Mouse (Mus musculus): Measurements from ENCODE around the gene Ak9. TPM values are rescaled to one million over a fixed set of nuclear protein-coding genes. Genes with fewer than 3 reads are reported as not detected.
"Not testable (repeated sequence)": the region's sequence is repeated elsewhere in the genome, so short reads cannot be mapped to it uniquely, and the experiment has no call there.

Gene Ak9
- polyA plus RNA-seq, 1 experiment from 2014 or later, result 0.03 TPM

DNA sequence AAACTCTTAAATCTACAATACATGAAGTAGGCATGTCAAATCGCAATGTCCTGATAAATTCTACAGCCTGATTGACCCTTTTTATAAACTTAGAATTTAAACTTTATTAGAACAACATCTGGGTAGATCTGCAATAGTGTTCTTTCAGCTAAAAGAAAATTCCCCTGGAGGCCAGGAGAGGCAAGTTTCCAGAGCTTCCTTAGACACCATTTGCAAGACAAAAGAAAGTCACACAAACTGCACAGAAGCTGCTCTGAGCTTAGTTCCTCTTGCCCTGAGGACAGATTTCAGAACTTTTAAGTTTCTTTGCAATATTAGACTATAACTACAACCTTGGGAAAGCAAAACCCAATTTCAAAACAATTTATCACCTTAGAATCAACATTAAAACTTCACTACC, 109.7 kb downstream of the Ak9 start:
- WGBS, result 94% methylated on average over 1 of the region's 1 CpGs
- not testable (repeated sequence) for H3K4me2 ChIP-seq (ENCODE audit: low read depth, severe bottlenecking); DNase-seq (ENCODE audit: low spot score); ATAC-seq (ENCODE audit: insufficient number of reproducible peaks, low FRiP score, low TSS enrichment, low read depth); H3K36me3 ChIP-seq (ENCODE audit: control insufficient read depth, insufficient read depth, low read length); H3K9ac ChIP-seq (ENCODE audit: low read length); H3K4me1 ChIP-seq (ENCODE audit: control insufficient read depth, insufficient read depth, low read length); H3K4me3 ChIP-seq (ENCODE audit: low read depth, low read length); H3K9me3 ChIP-seq (ENCODE audit: control insufficient read depth, low read length); H3K27me3 ChIP-seq (ENCODE audit: control insufficient read depth, insufficient read depth, low read length); H3K27ac ChIP-seq (replicated peaks; ENCODE audit: low read depth, low read length)

GRCm38 (mm10) chr10:41415368-41415767, 111.6 kb downstream of the Ak9 start:
- H3K27ac ChIP-seq (replicated peaks; ENCODE audit: low read depth, low read length); H3K4me1 ChIP-seq (ENCODE audit: control insufficient read depth, insufficient read depth, low read length): not testable (repeated sequence)
- WGBS, result 86% methylated on average over 2 of the region's 2 CpGs

DNA sequence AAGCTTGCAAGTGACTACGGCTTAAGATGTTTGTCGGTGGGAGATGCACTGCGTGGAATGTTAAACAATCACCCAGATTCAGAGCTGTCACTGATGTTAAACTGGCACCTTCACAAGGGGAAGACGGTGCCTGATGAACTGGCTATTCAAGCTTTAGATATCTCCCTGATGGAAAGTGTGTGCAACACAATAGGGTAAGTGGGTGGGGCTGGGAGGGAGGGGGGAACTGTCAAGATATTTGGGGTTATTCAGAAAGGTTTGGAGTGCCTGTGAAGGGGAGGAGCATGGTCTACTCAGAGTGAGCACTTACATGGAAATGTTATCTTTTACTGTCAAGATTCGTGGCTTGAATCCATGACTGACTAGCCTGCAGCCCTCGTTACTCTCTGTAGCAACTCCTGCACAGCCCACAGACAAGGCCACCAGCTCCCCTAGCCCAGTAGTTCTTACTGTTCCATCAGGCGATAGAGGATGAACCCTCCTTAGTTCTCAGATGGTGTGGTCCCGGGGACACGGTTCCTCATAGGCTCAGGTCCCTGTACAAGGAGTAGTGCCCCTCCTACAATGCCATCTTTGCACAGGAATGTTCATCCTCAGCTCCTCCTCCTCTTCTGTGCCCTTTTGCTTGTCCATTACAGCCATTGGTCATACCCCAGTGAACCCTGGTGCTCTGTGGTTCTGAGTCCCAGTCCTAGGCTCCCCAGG, 116.9 kb downstream of the Ak9 start:
- Histone ChIP-seq H3K9me3 (ENCODE audit: control insufficient read depth, low read length) (no peaks in the 10 kb centered on the region), H3K9ac (ENCODE audit: low read length) (no peak overlapping the region), H3K36me3 (ENCODE audit: control insufficient read depth, insufficient read depth, low read length) (no peaks in the 10 kb centered on the region), H3K27me3 (ENCODE audit: control insufficient read depth, insufficient read depth, low read length) (no peaks in the 10 kb centered on the region), H3K4me1 (ENCODE audit: control insufficient read depth, insufficient read depth, low read length) (no peaks in the 10 kb centered on the region), H3K4me3 (ENCODE audit: low read depth, low read length) (no peak overlapping the region), H3K27ac (replicated peaks; ENCODE audit: low read depth, low read length) (no peak overlapping the region), H3K4me2 (ENCODE audit: low read depth, severe bottlenecking) (no peak overlapping the region; the same call in 1 of the 2 replicates)
- no peak for ATAC-seq (ENCODE audit: insufficient number of reproducible peaks, low FRiP score, low TSS enrichment, low read depth)
- 83% methylated on average over 9 of the region's 9 CpGs for WGBS
- no peak for DNase-seq (ENCODE audit: low spot score)

More at GRCm38 (mm10) chr10:41415368-41415767, 111.6 kb downstream of the Ak9 start:
- not testable (repeated sequence) for H3K9ac ChIP-seq (ENCODE audit: low read length); H3K9me3 ChIP-seq (ENCODE audit: control insufficient read depth, low read length); ATAC-seq (ENCODE audit: insufficient number of reproducible peaks, low FRiP score, low TSS enrichment, low read depth); H3K36me3 ChIP-seq (ENCODE audit: control insufficient read depth, insufficient read depth, low read length); DNase-seq (ENCODE audit: low spot score); H3K4me2 ChIP-seq (ENCODE audit: low read depth, severe bottlenecking); H3K27me3 ChIP-seq (ENCODE audit: control insufficient read depth, insufficient read depth, low read length); H3K4me3 ChIP-seq (ENCODE audit: low read depth, low read length)

GRCm38 (mm10) chr10:41423681-41424080, 119.9 kb downstream of the Ak9 start:
- no peaks in the 10 kb centered on the region for H3K4me1 ChIP-seq (ENCODE audit: control insufficient read depth, insufficient read depth, low read length)
- DNase-seq (ENCODE audit: low spot score), result no peak

DNA sequence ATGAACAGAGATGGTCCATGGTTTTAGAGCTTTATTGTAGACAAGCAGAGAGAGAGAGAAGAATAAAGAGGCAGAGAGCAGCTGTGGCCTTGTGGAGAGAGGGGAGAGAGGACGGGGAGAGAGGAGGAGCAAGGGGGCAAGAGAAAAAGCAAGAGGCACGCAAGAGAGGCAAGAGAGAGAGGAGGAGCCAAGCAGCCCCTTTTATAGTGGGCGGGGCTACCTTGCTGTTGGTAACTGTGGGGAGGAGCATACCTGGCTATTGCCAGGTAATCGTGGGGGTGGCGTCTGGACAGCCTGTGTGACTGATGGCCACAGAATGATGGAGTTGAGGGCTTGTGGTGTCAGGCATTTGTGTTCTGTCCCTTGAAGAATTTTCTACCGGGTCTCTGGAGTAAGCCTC, 122.6 kb downstream of the Ak9 start:
- H3K9ac ChIP-seq (ENCODE audit: low read length), result no peak overlapping the region
- ATAC-seq (ENCODE audit: insufficient number of reproducible peaks, low FRiP score, low TSS enrichment, low read depth) (no peak), DNase-seq (ENCODE audit: low spot score) (no peak)
- no peak overlapping the region for H3K27ac ChIP-seq (replicated peaks; ENCODE audit: low read depth, low read length)
- WGBS, result 54% methylated on average over 6 of the region's 6 CpGs
- no peak overlapping the region for H3K4me2 ChIP-seq (ENCODE audit: low read depth, severe bottlenecking)
- no peaks in the 10 kb centered on the region for H3K36me3 ChIP-seq (ENCODE audit: control insufficient read depth, insufficient read depth, low read length)
- H3K4me3 ChIP-seq (ENCODE audit: low read depth, low read length), result no peak overlapping the region
- no peaks in the 10 kb centered on the region for H3K4me1 ChIP-seq (ENCODE audit: control insufficient read depth, insufficient read depth, low read length)
- H3K27me3 ChIP-seq (ENCODE audit: control insufficient read depth, insufficient read depth, low read length), result no peaks in the 10 kb centered on the region
- H3K9me3 ChIP-seq (ENCODE audit: control insufficient read depth, low read length), result no peaks in the 10 kb centered on the region

More at GRCm38 (mm10) chr10:41423681-41424080, 119.9 kb downstream of the Ak9 start:
- H3K9me3 ChIP-seq (ENCODE audit: control insufficient read depth, low read length), result no peaks in the 10 kb centered on the region
- H3K4me2 ChIP-seq (ENCODE audit: low read depth, severe bottlenecking), result no peak overlapping the region
- H3K27me3 ChIP-seq (ENCODE audit: control insufficient read depth, insufficient read depth, low read length), result no peaks in the 10 kb centered on the region
- 89% methylated on average over 2 of the region's 2 CpGs for WGBS
- no peak overlapping the region for H3K4me3 ChIP-seq (ENCODE audit: low read depth, low read length)
- no peak overlapping the region for H3K27ac ChIP-seq (replicated peaks; ENCODE audit: low read depth, low read length)
- no peaks in the 10 kb centered on the region for H3K36me3 ChIP-seq (ENCODE audit: control insufficient read depth, insufficient read depth, low read length)
- ATAC-seq (ENCODE audit: insufficient number of reproducible peaks, low FRiP score, low TSS enrichment, low read depth), result no peak
- no peak overlapping the region for H3K9ac ChIP-seq (ENCODE audit: low read length)

- H3K4me1 ChIP-seq (ENCODE audit: control insufficient read depth, insufficient read depth, low read length), result no peaks in the 10 kb centered on the region
- no peak for ATAC-seq (ENCODE audit: insufficient number of reproducible peaks, low FRiP score, low TSS enrichment, low read depth)
- no peak overlapping the region for H3K27ac ChIP-seq (replicated peaks; ENCODE audit: low read depth, low read length)
- 26% methylated on average over 4 of the region's 4 CpGs for WGBS
- H3K4me2 ChIP-seq (ENCODE audit: low read depth, severe bottlenecking), result no peak overlapping the region
- H3K27me3 ChIP-seq (ENCODE audit: control insufficient read depth, insufficient read depth, low read length), result no peaks in the 10 kb centered on the region
- DNase-seq (ENCODE audit: low spot score), result peak; percentile 59
- no peaks in the 10 kb centered on the region for H3K36me3 ChIP-seq (ENCODE audit: control insufficient read depth, insufficient read depth, low read length)
- no peaks in the 10 kb centered on the region for H3K9me3 ChIP-seq (ENCODE audit: control insufficient read depth, low read length)
- H3K4me3 ChIP-seq (ENCODE audit: low read depth, low read length), result no peak overlapping the region
- no peak overlapping the region for H3K9ac ChIP-seq (ENCODE audit: low read length)
Measured at GRCm38 (mm10) chr10:41434624-41435023, 130.8 kb downstream of the Ak9 start.

DNA sequence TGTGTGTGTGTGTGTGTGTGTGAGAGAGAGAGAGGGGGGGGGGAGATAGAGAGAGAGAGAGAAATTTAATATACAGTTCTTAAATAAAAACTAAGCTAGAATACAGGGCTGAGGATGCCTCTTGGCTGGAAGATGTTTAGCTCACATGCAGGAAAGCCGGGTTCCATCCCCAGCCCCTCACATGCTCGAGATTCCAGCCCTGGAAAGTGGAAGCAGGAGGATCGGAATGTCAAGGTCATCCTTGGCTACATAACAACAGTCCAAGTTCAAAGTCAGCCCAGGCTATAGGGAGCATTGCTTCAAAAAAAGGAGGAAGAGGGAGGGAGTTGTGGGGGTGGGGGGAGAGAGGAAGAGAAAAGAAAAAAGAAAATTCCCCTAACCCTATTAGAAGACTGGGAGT, 131.4 kb downstream of the Ak9 start:
- Histone ChIP-seq H3K27ac (replicated peaks; ENCODE audit: low read depth, low read length) (no peak overlapping the region), H3K9ac (ENCODE audit: low read length) (no peak overlapping the region), H3K4me1 (ENCODE audit: control insufficient read depth, insufficient read depth, low read length) (no peaks in the 10 kb centered on the region), H3K27me3 (ENCODE audit: control insufficient read depth, insufficient read depth, low read length) (no peaks in the 10 kb centered on the region), H3K4me2 (ENCODE audit: low read depth, severe bottlenecking) (no peak overlapping the region), H3K9me3 (ENCODE audit: control insufficient read depth, low read length) (no peaks in the 10 kb centered on the region), H3K36me3 (ENCODE audit: control insufficient read depth, insufficient read depth, low read length) (no peaks in the 10 kb centered on the region), H3K4me3 (ENCODE audit: low read depth, low read length) (no peak overlapping the region)
- DNase-seq (ENCODE audit: low spot score) (no peak), ATAC-seq (ENCODE audit: insufficient number of reproducible peaks, low FRiP score, low TSS enrichment, low read depth) (no peak)
- 40% methylated on average over 3 of the region's 3 CpGs for WGBS

DNA sequence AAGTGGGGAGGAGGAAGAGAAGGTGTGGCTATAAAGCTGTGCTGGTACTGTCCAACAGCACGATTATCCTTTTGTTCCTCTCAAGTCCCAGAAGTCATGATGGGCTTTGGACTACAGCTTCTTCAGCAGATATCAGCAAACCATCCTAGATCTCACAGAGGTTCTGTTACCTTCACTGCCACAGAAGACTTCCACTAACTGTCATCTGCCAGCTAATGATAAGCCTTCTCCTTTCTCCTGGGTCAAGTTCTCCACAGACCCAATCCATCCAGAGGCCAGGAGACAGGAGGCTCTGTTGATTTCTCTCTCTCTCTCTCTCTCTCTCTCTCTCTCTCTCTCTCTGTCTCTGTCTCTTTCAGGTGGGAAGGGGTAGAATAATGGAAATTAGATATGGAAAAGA, 144.4 kb downstream of the Ak9 start:
- H3K4me3 ChIP-seq (ENCODE audit: low read depth, low read length), result no peak overlapping the region
- no peak overlapping the region for H3K27ac ChIP-seq (replicated peaks; ENCODE audit: low read depth, low read length)
- no peak overlapping the region for H3K9ac ChIP-seq (ENCODE audit: low read length)
- no peak for DNase-seq (ENCODE audit: low spot score)
- no peak overlapping the region for H3K4me2 ChIP-seq (ENCODE audit: low read depth, severe bottlenecking)
- H3K27me3 ChIP-seq (ENCODE audit: control insufficient read depth, insufficient read depth, low read length), result no peaks in the 10 kb centered on the region
- no peak for ATAC-seq (ENCODE audit: insufficient number of reproducible peaks, low FRiP score, low TSS enrichment, low read depth)
- no peaks in the 10 kb centered on the region for H3K4me1 ChIP-seq (ENCODE audit: control insufficient read depth, insufficient read depth, low read length)
- 0 out of 2 replicates have a peak, but pooled peaks cover 3% of the 10 kb centered on the region for H3K36me3 ChIP-seq (ENCODE audit: control insufficient read depth, insufficient read depth, low read length)
- WGBS, result 78% methylated on average over 1 of the region's 1 CpGs
- no peaks in the 10 kb centered on the region for H3K9me3 ChIP-seq (ENCODE audit: control insufficient read depth, low read length)

DNA sequence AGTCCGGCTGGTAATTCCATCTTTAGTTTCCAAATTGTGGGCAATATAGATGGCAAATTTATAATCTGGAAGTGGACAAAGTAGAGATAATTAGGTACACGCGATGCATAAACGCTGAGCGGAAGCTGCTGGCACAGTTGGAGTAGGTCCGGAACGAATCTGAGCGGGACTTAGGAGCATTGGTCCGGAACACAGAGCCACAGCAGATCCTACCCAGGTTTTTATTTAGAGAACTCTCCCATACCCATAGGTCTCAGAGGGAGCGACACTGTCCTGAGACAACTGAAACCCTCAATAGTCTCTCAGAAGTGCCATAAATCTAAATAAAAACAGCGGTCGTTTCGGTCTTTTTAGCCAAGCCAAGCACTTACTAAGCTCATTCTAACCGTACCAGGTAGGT, 145.9 kb downstream of the Ak9 start:
- H3K4me2 ChIP-seq (ENCODE audit: low read depth, severe bottlenecking), result peak overlapping the region; percentile 73
- H3K27me3 ChIP-seq (ENCODE audit: control insufficient read depth, insufficient read depth, low read length), result no peaks in the 10 kb centered on the region
- H3K4me1 ChIP-seq (ENCODE audit: control insufficient read depth, insufficient read depth, low read length), result no peaks in the 10 kb centered on the region
- DNase-seq (ENCODE audit: low spot score) (peak; percentile 49), ATAC-seq (ENCODE audit: insufficient number of reproducible peaks, low FRiP score, low TSS enrichment, low read depth) (no peak)
- peaks cover 4% of the 10 kb centered on the region; the same call in 1 of the 2 replicates for H3K36me3 ChIP-seq (ENCODE audit: control insufficient read depth, insufficient read depth, low read length)
- 0 out of 2 replicates have a peak overlapping the region, but pooled peaks have one; percentile 5 for H3K27ac ChIP-seq (replicated peaks; ENCODE audit: low read depth, low read length)
- 14% methylated on average over 14 of the region's 14 CpGs for WGBS
- H3K4me3 ChIP-seq (ENCODE audit: low read depth, low read length), result peak overlapping the region; percentile 92
- peak overlapping the region; percentile 60 for H3K9ac ChIP-seq (ENCODE audit: low read length)
- no peaks in the 10 kb centered on the region for H3K9me3 ChIP-seq (ENCODE audit: control insufficient read depth, low read length)
